Mouse (Mus musculus) ovary, postnatal 10 days (tissue): ENCODE measurements around the gene D930020B18Rik.

ENCODE experiments used
- DNase-seq: peaks from one replicate; pipeline ENCODE4 v3.0.0; 2022; ENCODE audit warnings: low spot score

D930020B18Rik gene

GRCm38 (mm10) chr10:121641272-121642053, at the start of gene D930020B18Rik:
TSS of gene D930020B18Rik (plus strand) at chr10:121641588.
- no peak for DNase-seq

GRCm38 (mm10) chr10:121596580-121596979, 44.8 kb upstream of the D930020B18Rik start:
- DNase-seq = no peak

GRCm38 (mm10) chr10:121601272-121601671, 40.1 kb upstream of the D930020B18Rik start:
- no peak for DNase-seq

- DNase-seq = no peak
These were observed 37.8 kb upstream of the D930020B18Rik start for GRCm38 (mm10) chr10:121603556-121603955.

GRCm38 (mm10) chr10:121604632-121605344, 36.6 kb upstream of the D930020B18Rik start:
- no peak for DNase-seq

GRCm38 (mm10) chr10:121608177-121608576, 33.2 kb upstream of the D930020B18Rik start:
- DNase-seq = no peak

- no peak for DNase-seq
These were observed 29.8 kb upstream of the D930020B18Rik start for GRCm38 (mm10) chr10:121611587-121611986.

- DNase-seq = no peak
These were observed 28.9 kb upstream of the D930020B18Rik start for GRCm38 (mm10) chr10:121612448-121612847.

GRCm38 (mm10) chr10:121613570-121613969, 27.8 kb upstream of the D930020B18Rik start:
- DNase-seq = no peak

GRCm38 (mm10) chr10:121615146-121615870, 26.1 kb upstream of the D930020B18Rik start:
- no peak for DNase-seq

GRCm38 (mm10) chr10:121615935-121616334, 25.5 kb upstream of the D930020B18Rik start:
- no peak for DNase-seq

- DNase-seq = no peak
These were observed 19.0 kb upstream of the D930020B18Rik start for GRCm38 (mm10) chr10:121622431-121622830.

GRCm38 (mm10) chr10:121623670-121624069, 17.7 kb upstream of the D930020B18Rik start:
- no peak for DNase-seq

GRCm38 (mm10) chr10:121625006-121625405, 16.4 kb upstream of the D930020B18Rik start:
- DNase-seq = no peak

- DNase-seq = no peak
These were observed 15.8 kb upstream of the D930020B18Rik start for GRCm38 (mm10) chr10:121625407-121626185.

GRCm38 (mm10) chr10:121626186-121626882, 15.1 kb upstream of the D930020B18Rik start, which contains the start of gene Xpot:
TSS of gene Xpot (minus strand) at chr10:121626332.
- DNase-seq = peak; percentile 84

GRCm38 (mm10) chr10:121627216-121627852, 14.1 kb upstream of the D930020B18Rik start:
- DNase-seq = no peak

- no peak for DNase-seq
These were observed 12.8 kb upstream of the D930020B18Rik start for GRCm38 (mm10) chr10:121628561-121629040.

- no peak for DNase-seq
These were observed 7.2 kb upstream of the D930020B18Rik start for GRCm38 (mm10) chr10:121634159-121634558.

- DNase-seq = no peak
These were observed 5.1 kb upstream of the D930020B18Rik start for GRCm38 (mm10) chr10:121636276-121636675.
